Mouse (Mus musculus): ENCODE results near the gene Ppfibp1. TPM values are rescaled to one million over a fixed set of nuclear protein-coding genes. Genes with fewer than 3 reads are reported as not detected.

Ppfibp1 gene
- total and polyA plus RNA-seq, 3 experiments, result 23.4 to 28.2 (median 28.2) TPM

- peaks cover 9 to 64% of the 10 kb centered on the region in 2 experiments for H3K36me3 ChIP-seq (replicated peaks in 1 of 2; ENCODE audit: control insufficient read depth in 1 of 2, insufficient read depth in 1 of 2, low read length in 1 of 2)
- H3K9ac ChIP-seq (ENCODE audit: insufficient read depth, low read depth), result no peak overlapping the region
- H3K27ac ChIP-seq (ENCODE audit: insufficient read depth, low read depth), result no peak overlapping the region
- no peak overlapping the region for H3K4me2 ChIP-seq (ENCODE audit: insufficient read depth, low read depth, poor library complexity, severe bottlenecking)
- in situ Hi-C loops (cut with MboI; ENCODE audit: low pct_ligation_motif_present, low pct_unique_long_range_greater_than_20kb, low sequenced_read_pairs), result loop anchor here (10.0 to 25.0 kb wide), 2 partner anchors 161 to 334 kb away; no protein-coding TSS in a partner anchor
- H3K9me3 ChIP-seq (replicated peaks; ENCODE audit: low read length), result no peaks in the 10 kb centered on the region
- dilution Hi-C loops (cut with MboI; ENCODE audit: extremely low pct_ligation_motif_present, extremely low pct_unique_long_range_greater_than_20kb, low sequenced_read_pairs), result no loop called here
- no peaks in the 10 kb centered on the region for H3K27me3 ChIP-seq (replicated peaks)
- no peak overlapping the region for H3K4me3 ChIP-seq (replicated peaks in 1 of 3; ENCODE audit: low read depth in 2 of 3, low read length in 2 of 3, poor library complexity in 1 of 3)
- no peak for TF ChIP-seq SMC3 (IDR thresholded peaks at IDR 0.05; ENCODE audit: low read depth, low read length)
- no peak for TF ChIP-seq USF1 (IDR thresholded peaks at IDR 0.05; ENCODE audit: low read depth, low read length)
- TF ChIP-seq JUN (IDR thresholded peaks at IDR 0.05; ENCODE audit: insufficient read depth, low read depth, low read length), result no peak
- TF ChIP-seq UBTF (IDR thresholded peaks at IDR 0.05; ENCODE audit: low read depth, low read length), result no peak
- H3K4me1 ChIP-seq (ENCODE audit: control insufficient read depth in 1 of 2, insufficient read depth in 2 of 2), result no peaks in the 10 kb centered on the region
- no peak for DNase-seq (ENCODE audit: extremely low read depth)
- no peaks in the 10 kb centered on the region for H3K79me2 ChIP-seq (replicated peaks; ENCODE audit: control insufficient read depth, extremely low read depth, insufficient read depth, poor library complexity, severe bottlenecking)
Observed at GRCm38 (mm10) chr6:146995878-146996277, 107.6 kb downstream of the Ppfibp1 start.

- DNase-seq (ENCODE audit: extremely low read depth), result no peak
- Histone ChIP-seq H3K9me3 (replicated peaks; ENCODE audit: low read length) (no peaks in the 10 kb centered on the region), H3K4me3 (replicated peaks in 1 of 3; ENCODE audit: low read depth in 2 of 3, low read length in 2 of 3, poor library complexity in 1 of 3) (no peak overlapping the region), H3K27me3 (replicated peaks) (no peaks in the 10 kb centered on the region), H3K79me2 (replicated peaks; ENCODE audit: control insufficient read depth, extremely low read depth, insufficient read depth, poor library complexity, severe bottlenecking) (no peaks in the 10 kb centered on the region), H3K36me3 (replicated peaks in 1 of 2; ENCODE audit: control insufficient read depth in 1 of 2, insufficient read depth in 1 of 2, low read length in 1 of 2) (peaks cover 10 to 70% of the 10 kb centered on the region in 2 experiments), H3K9ac (ENCODE audit: insufficient read depth, low read depth) (no peak overlapping the region), H3K4me2 (ENCODE audit: insufficient read depth, low read depth, poor library complexity, severe bottlenecking) (no peak overlapping the region), H3K4me1 (ENCODE audit: control insufficient read depth in 1 of 2, insufficient read depth in 2 of 2) (no peaks in the 10 kb centered on the region), H3K27ac (ENCODE audit: insufficient read depth, low read depth) (no peak overlapping the region)
- dilution Hi-C loops (cut with MboI; ENCODE audit: extremely low pct_ligation_motif_present, extremely low pct_unique_long_range_greater_than_20kb, low sequenced_read_pairs) (no loop called here), in situ Hi-C loops (cut with MboI; ENCODE audit: low pct_ligation_motif_present, low pct_unique_long_range_greater_than_20kb, low sequenced_read_pairs) (loop anchor here (10.0 to 25.0 kb wide), 2 partner anchors 162 to 335 kb away; no protein-coding TSS in a partner anchor)
- no peak for TF ChIP-seq HCFC1 (IDR thresholded peaks at IDR 0.05; ENCODE audit: low read depth, low read length)
- no peak for TF ChIP-seq CTCF (conservative IDR thresholded peaks at IDR 0.05 in 1 of 2, IDR thresholded peaks at IDR 0.05 in 1 of 2; ENCODE audit: low read depth in 2 of 2, low read length in 2 of 2)
Observed at GRCm38 (mm10) chr6:146997006-146997405, 108.7 kb downstream of the Ppfibp1 start.

- Histone ChIP-seq H3K4me2 (ENCODE audit: insufficient read depth, low read depth, poor library complexity, severe bottlenecking) (no peak overlapping the region), H3K4me1 (ENCODE audit: control insufficient read depth in 1 of 2, insufficient read depth in 2 of 2) (no peaks in the 10 kb centered on the region), H3K27ac (ENCODE audit: insufficient read depth, low read depth) (no peak overlapping the region), H3K9ac (ENCODE audit: insufficient read depth, low read depth) (no peak overlapping the region), H3K4me3 (replicated peaks in 1 of 3; ENCODE audit: low read depth in 2 of 3, low read length in 2 of 3, poor library complexity in 1 of 3) (no peak overlapping the region), H3K9me3 (replicated peaks; ENCODE audit: low read length) (no peaks in the 10 kb centered on the region), H3K79me2 (replicated peaks; ENCODE audit: control insufficient read depth, extremely low read depth, insufficient read depth, poor library complexity, severe bottlenecking) (no peaks in the 10 kb centered on the region), H3K27me3 (replicated peaks) (no peaks in the 10 kb centered on the region), H3K36me3 (replicated peaks in 1 of 2; ENCODE audit: control insufficient read depth in 1 of 2, insufficient read depth in 1 of 2, low read length in 1 of 2) (peaks cover 12 to 67% of the 10 kb centered on the region in 2 experiments)
- dilution Hi-C loops (cut with MboI; ENCODE audit: extremely low pct_ligation_motif_present, extremely low pct_unique_long_range_greater_than_20kb, low sequenced_read_pairs), result no loop called here
- TF ChIP-seq ETS1 (conservative IDR thresholded peaks at IDR 0.05; ENCODE audit: low read depth, low read length) (no peak), MAFK (IDR thresholded peaks at IDR 0.05; ENCODE audit: insufficient replicate concordance, low read length) (no peak), USF2 (conservative IDR thresholded peaks at IDR 0.05; ENCODE audit: low read depth, low read length) (no peak), ELF1 (IDR thresholded peaks at IDR 0.05; ENCODE audit: low read depth, low read length) (no peak), KAT2A (IDR thresholded peaks at IDR 0.05; ENCODE audit: insufficient replicate concordance, low read length) (no peak), EP300 (IDR thresholded peaks at IDR 0.05; ENCODE audit: low read length) (no peak), ZNF384 (IDR thresholded peaks at IDR 0.05; ENCODE audit: low read depth, low read length) (no peak), MYC (IDR thresholded peaks at IDR 0.05; ENCODE audit: low read depth, low read length) (no peak), POLR2AphosphoS2 (IDR thresholded peaks at IDR 0.05; ENCODE audit: low read depth, low read length) (no peak), ZKSCAN1 (IDR thresholded peaks at IDR 0.05; ENCODE audit: borderline replicate concordance, low read depth, low read length) (no peak), RCOR1 (conservative IDR thresholded peaks at IDR 0.05; ENCODE audit: low read depth, low read length) (no peak), CTCF (conservative IDR thresholded peaks at IDR 0.05 in 1 of 2, IDR thresholded peaks at IDR 0.05 in 1 of 2; ENCODE audit: low read depth in 2 of 2, low read length in 2 of 2) (no peak), CHD2 (IDR thresholded peaks at IDR 0.05; ENCODE audit: low read length) (no peak), USF1 (IDR thresholded peaks at IDR 0.05; ENCODE audit: low read depth, low read length) (no peak), E2F4 (IDR thresholded peaks at IDR 0.05; ENCODE audit: insufficient replicate concordance, low read depth, low read length) (no peak)
- DNase-seq (ENCODE audit: extremely low read depth), result no peak
- in situ Hi-C loops (cut with MboI; ENCODE audit: low pct_ligation_motif_present, low pct_unique_long_range_greater_than_20kb, low sequenced_read_pairs), result loop anchor here (10.0 to 25.0 kb wide), 2 partner anchors 164 to 336 kb away; no protein-coding TSS in a partner anchor
Observed at GRCm38 (mm10) chr6:146998710-146999109, 110.4 kb downstream of the Ppfibp1 start.
